17 mouse cellular contexts compared by ENCODE assay signal in genomic region chr10:19691287-19691686, GRCm38 (mm10). TPM values are rescaled to one million over a fixed set of nuclear protein-coding genes. Genes with fewer than 3 reads are reported as not detected.
DNase-seq lines count a peak whose midpoint lies in the region; ATAC-seq and TF ChIP-seq lines count a peak whose summit lies in the region.
"Had no signal": no experiment of that assay in that cellular context is flagged by ENCODE, and none has a peak within 500 bp of the region (broad histone marks: within the 10 kb centered on the region; RNA-seq: fewer than 3 reads in every experiment).

No protein-coding gene starts in this region.

- TF ChIP-seq CTCF in testis, adult 2 months (IDR thresholded peaks at IDR 0.05; ENCODE audit: control insufficient read depth, insufficient read depth, insufficient replicate concordance, low read depth, low read length) = no peak

- DNase-seq in heart, adult 9 months (ENCODE audit: low spot score in 2 of 2) = no peak
- no peak for DNase-seq in testis, postnatal 14 days (ENCODE audit: low spot score)
- DNase-seq in thymus, adult 18-20 months = peak; percentile 50 to 65
- DNase-seq in adrenal gland, postnatal 14 days = no peak
- no peak for DNase-seq in frontal cortex, postnatal 14 days (ENCODE audit: low spot score in 2 of 2)
- no peak for DNase-seq in layer of hippocampus, adult 11-12 months (ENCODE audit: low spot score)
- DNase-seq: adrenal gland, adult 8-10 months; cerebellum, postnatal 14 days; gastrocnemius, postnatal 36 days had no signal

- no peak overlapping the region for H3K9ac ChIP-seq in heart, embryonic 16.5 days (ENCODE audit: low read length)
- H3K9ac ChIP-seq: midbrain, embryonic 13.5 days had no signal

- H3K9me3 ChIP-seq in heart, embryonic 16.5 days (replicated peaks; ENCODE audit: control insufficient read depth, low read length) = no peaks in the 10 kb centered on the region
- H3K9me3 ChIP-seq: embryonic facial prominence, embryonic 10.5 days; midbrain, embryonic 13.5 days had no signal

- no peaks in the 10 kb centered on the region for H3K36me3 ChIP-seq in heart, embryonic 16.5 days (ENCODE audit: control insufficient read depth, insufficient read depth)
- no peaks in the 10 kb centered on the region for H3K36me3 ChIP-seq in testis, adult 2 months (ENCODE audit: control insufficient read depth, insufficient read depth, low read length)
- H3K36me3 ChIP-seq: embryonic facial prominence, embryonic 10.5 days; midbrain, embryonic 13.5 days had no signal

- ATAC-seq in heart, embryonic 16.5 days (replicated peaks; ENCODE audit: extremely low read depth, insufficient read depth, low FRiP score) = no peak
- ATAC-seq: hindbrain, embryonic 16.5 days; midbrain, embryonic 13.5 days had no signal

- no peaks in the 10 kb centered on the region for H3K27me3 ChIP-seq in heart, embryonic 16.5 days (ENCODE audit: control insufficient read depth, insufficient read depth, low read length)
- H3K27me3 ChIP-seq in testis, adult 2 months (ENCODE audit: control insufficient read depth, insufficient read depth, low read length) = no peaks in the 10 kb centered on the region
- H3K27me3 ChIP-seq: midbrain, embryonic 13.5 days had no signal

- peak overlapping the region; percentile 50 for H3K27ac ChIP-seq in heart, embryonic 16.5 days (ENCODE audit: low read length)
- H3K27ac ChIP-seq in testis, adult 2 months (ENCODE audit: control insufficient read depth, insufficient read depth, low read depth, low read length) = no peak overlapping the region
- H3K27ac ChIP-seq: embryonic facial prominence, embryonic 10.5 days; midbrain, embryonic 13.5 days had no signal

- H3K4me2 ChIP-seq in heart, embryonic 16.5 days (ENCODE audit: low read depth, low read length) = no peak overlapping the region
- H3K4me2 ChIP-seq: midbrain, embryonic 13.5 days had no signal

- no peak for TF ChIP-seq POLR2A in testis, adult 2 months (IDR thresholded peaks at IDR 0.05; ENCODE audit: control insufficient read depth, low read depth, low read length)

- H3K4me1 ChIP-seq in heart, embryonic 16.5 days (ENCODE audit: control insufficient read depth, insufficient read depth, low read length) = 0 out of 2 replicates have a peak, but pooled peaks cover 3% of the 10 kb centered on the region
- peaks cover 7% of the 10 kb centered on the region for H3K4me1 ChIP-seq in testis, adult 2 months (ENCODE audit: control insufficient read depth, insufficient read depth, low read length)
- H3K4me1 ChIP-seq: midbrain, embryonic 13.5 days had no signal

- WGBS in heart, embryonic 16.5 days = 63% methylated on average over 3 of the region's 3 CpGs

- H3K4me3 ChIP-seq in heart, embryonic 16.5 days (ENCODE audit: low read length) = no peak overlapping the region
- H3K4me3 ChIP-seq in testis, adult 2 months (ENCODE audit: control insufficient read depth, low read depth, low read length) = peak overlapping the region; percentile 20; the same call in 1 of the 2 replicates
- H3K4me3 ChIP-seq: embryonic facial prominence, embryonic 10.5 days; midbrain, embryonic 13.5 days had no signal

RNA-seq across cellular contexts. Expression of gene Il20ra, which starts 21.1 kb away (rescaled TPM):
- 0.12 and 0.21 TPM in 2 replicates for polyA plus RNA-seq in heart, embryonic 16.5 days (2015; fragmentation: Nextera tagmentation; extraction: Ambion mirVana)
- polyA plus RNA-seq in testis, adult 2 months (2012; rRNA removed) = 0.64 and 1.0 TPM in 2 replicates
- 4.0 and 4.4 TPM in 2 replicates for total RNA-seq in adrenal gland, postnatal 14 days (2021)
- total RNA-seq: ES-E14; gastrocnemius, postnatal 36 days; liver, adult 2 months had no signal
- polyA plus RNA-seq: large intestine, adult 2 months; liver, adult 2 months had no signal

Comparison
In these comparisons a context has a peak if more than half of its experiments do, and no peak if none do; other contexts are left out.
1. DNase-seq: peak in thymus, adult 18-20 months (2 of 2); none in heart, adult 9 months (0 of 2), testis, postnatal 14 days (single experiment), adrenal gland, postnatal 14 days (single experiment), frontal cortex, postnatal 14 days (0 of 2) and layer of hippocampus, adult 11-12 months (single experiment).